Mouse (Mus musculus): ENCODE results near the gene Gm2001.
"Not testable (repeated sequence)": the region's sequence is repeated elsewhere in the genome, so short reads cannot be mapped to it uniquely, and the experiment has no call there.

Gm2001 gene

DNA sequence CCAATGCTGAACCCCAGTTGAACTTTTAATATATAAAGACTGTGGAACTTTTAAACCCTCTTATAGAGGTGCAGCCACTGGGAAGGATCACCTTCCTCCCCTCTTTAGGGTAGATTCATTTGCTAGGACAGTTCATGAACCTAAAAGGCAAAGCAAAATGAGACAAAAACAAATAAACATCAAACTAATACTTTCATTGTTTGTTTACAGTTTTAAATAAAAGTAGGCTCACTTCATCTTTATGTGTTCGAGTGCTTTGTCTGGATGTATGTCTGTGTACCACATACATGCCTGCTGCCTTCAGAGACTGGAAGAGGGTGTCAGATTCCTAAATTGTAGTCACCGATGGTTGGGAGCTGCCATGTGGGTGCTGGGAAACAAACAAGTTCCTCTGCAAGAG is at the start of gene Gm2001:
Gene Gm2001 (minus strand): TSS at position 101 of the 400 bp plus-strand sequence.
- DNase-seq (ENCODE audit: low spot score in 2 of 2), result not testable (repeated sequence)

DNA sequence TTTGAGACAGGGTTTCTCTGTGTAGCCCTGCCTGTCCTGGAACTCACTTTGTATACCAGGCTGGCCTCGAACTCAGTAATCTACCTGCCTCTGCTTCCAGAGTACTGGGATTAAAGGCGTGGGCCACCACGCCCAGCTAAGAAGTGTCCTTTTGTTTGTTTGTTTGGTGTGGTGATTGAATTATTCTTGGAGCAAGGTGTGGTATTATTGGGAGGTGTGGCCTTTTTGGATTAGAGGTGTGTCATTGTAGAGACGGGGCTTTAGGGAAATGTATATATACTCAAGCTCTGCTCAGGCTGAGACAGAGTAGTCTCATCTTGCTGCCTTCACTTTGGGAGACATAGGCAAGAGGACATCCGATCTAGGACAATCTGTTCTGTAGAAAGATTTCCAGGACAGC is 31.6 kb upstream of the Gm2001 start, which contains the start of gene Gm2016:
Gene Gm2016 (plus strand): TSS at position 301 of the 400 bp plus-strand sequence.
- DNase-seq (ENCODE audit: low spot score in 2 of 2), result not testable (repeated sequence)

DNA sequence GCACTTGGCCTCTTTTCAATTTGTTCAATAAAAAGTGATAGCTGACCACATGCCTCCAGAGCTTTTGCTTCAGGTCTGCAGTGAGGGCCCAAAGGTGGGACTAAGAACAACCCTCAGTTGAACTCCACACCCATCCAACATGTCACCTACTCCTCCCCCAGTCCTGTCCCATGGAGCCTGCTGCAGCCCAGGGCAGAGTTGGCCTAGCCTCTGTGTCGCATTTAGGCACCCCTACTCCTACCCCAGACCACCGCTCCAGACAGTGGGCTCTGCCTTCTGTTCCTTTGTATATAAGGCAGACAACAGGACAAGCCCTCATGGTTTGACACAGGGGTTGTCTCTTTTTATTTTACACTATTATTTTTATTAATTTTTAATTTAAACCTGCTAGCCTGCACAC is 21.9 kb upstream of the Gm2001 start:
- DNase-seq (ENCODE audit: low spot score in 2 of 2), result not testable (repeated sequence)

DNA sequence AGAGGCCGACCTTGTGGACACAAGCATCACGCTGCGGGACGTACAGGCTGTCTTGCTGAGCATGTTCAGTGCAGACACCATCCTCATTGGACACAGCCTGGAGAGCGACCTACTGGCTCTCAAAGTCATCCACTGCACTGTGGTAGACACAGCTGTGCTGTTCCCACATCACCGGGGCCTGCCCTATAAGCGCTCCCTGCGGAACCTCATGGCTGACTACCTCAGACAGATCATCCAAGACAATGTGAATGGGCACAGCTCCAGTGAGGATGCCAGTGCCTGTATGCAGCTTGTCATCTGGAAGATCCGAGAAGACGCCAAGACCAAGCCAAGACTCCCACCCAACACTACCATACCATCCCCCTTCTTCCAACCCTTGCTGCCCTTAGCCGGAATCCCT is 21.5 kb upstream of the Gm2001 start:
- not testable (repeated sequence) for DNase-seq (ENCODE audit: low spot score in 2 of 2)

GRCm38 (mm10) chr12:87861740-87862692 is 19.9 kb upstream of the Gm2001 start:
- DNase-seq (ENCODE audit: low spot score in 2 of 2), result peak in 1 of 2 experiments; percentile 8

DNA sequence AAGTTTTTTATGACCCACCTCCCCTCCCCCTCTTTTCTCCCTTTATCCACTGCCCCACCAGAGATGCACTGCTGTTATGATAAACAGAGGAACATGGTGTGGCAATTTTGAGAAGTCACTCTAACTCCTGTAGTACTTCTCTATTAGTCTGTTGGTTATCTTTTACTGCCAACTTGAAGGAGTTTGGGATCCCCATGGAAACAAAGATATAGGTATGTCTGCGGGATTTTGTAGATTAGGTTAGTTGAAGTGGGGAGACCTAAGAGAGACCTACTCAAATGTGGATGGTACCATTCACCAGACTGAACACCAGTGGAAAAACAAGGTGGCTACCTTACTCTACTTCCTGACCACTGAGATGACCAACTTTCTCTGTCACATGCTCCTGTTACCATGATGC is 13.9 kb upstream of the Gm2001 start:
- DNase-seq (ENCODE audit: low spot score in 2 of 2), result not testable (repeated sequence)

GRCm38 (mm10) chr12:87850657-87851056 is 8.5 kb upstream of the Gm2001 start:
- DNase-seq (ENCODE audit: low spot score in 2 of 2), result not testable (repeated sequence)

DNA sequence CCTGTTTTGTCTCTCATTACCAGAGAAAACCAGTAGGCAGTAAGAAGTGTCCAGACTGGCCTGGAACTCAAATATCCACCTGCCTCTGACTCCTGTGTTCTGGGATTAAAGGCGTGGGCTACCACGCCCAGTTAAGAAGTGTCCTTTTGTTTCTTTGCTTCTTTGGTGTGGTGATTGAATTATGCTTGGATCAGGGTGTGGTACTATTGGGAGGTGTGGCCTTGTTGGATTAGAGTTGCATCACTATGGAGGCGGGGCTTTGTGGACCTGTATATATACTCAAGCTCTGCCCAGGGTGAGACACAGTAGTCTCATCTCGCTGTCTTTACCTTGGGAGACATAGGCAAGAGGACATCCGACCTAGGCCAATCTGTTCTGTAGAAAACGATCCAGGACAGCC is 25.9 kb downstream of the Gm2001 start, which contains the start of gene BB287469:
Gene BB287469 (plus strand): TSS at position 301 of the 400 bp plus-strand sequence.
- not testable (repeated sequence) for DNase-seq (ENCODE audit: low spot score in 2 of 2)

DNA sequence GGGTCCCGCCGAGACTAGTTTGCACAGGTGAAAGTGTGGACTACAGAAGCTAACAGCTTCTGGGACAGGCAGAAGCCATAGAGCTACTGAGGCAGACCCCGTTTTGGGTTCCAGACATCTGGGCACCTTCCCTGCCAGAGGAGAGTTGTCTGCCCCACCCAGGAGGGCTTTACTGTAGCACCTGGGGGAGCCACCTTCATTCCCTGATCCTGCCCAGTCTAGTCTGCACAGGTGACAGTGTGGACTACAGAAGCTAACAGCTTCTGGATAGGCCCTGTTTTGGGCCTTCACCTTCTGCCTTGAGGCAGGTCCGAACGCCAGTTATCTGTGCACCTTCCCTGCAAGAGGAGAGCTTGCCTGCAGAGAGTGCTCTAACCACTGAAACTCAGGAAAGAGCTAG is 44.2 kb downstream of the Gm2001 start:
- not testable (repeated sequence) for DNase-seq (ENCODE audit: low spot score in 2 of 2)

GRCm38 (mm10) chr12:87795212-87795611 is 46.9 kb downstream of the Gm2001 start, which contains the start of gene Gm21936:
TSS of gene Gm21936 (plus strand) at chr12:87795512.
- not testable (repeated sequence) for DNase-seq (ENCODE audit: low spot score in 2 of 2)

Measured in thymus, postnatal 10 days (tissue).